Mouse (Mus musculus): ENCODE results near the gene Gpc2. TPM values are rescaled to one million over a fixed set of nuclear protein-coding genes. Genes with fewer than 3 reads are reported as not detected.

Gpc2 gene
- 1 to 10 TPM; 2.3 to 2.5 TPM for total RNA-seq (2021)

- peak; percentile 87 for DNase-seq
These were observed at the start of gene Gpc2, which contains the start of the genes Gm43720 and Stag3 for GRCm38 (mm10) chr5:138279585-138280424. TSS of gene Gpc2 (minus strand) at chr5:138280005. TSS of gene Gm43720 (minus strand) at chr5:138279958. TSS of gene Stag3 (plus strand) at chr5:138280240.

DNA sequence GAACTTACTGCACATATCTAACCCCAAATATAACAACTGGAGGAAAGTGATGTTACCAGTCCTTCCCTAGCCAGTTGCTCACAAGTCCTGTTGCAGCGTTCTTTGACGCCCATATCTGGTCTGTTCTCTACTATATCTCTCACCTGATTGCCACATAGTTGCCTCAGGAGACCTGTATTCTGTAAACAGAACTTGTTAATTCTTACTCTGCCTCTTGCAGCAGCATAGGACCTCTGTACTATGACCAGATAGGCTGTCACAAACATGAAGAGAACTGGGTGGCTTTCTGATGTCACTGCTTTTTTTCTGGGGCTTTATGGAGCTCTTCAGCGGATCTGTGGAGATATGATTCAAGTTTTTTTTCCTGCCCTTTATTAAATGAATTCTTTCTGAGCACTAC is 33.0 kb upstream of the Gpc2 start:
- no peak for DNase-seq

- DNase-seq, result no peak
These were observed 19.8 kb upstream of the Gpc2 start for GRCm38 (mm10) chr5:138299613-138300012.

- DNase-seq, result no peak
These were observed 14.4 kb upstream of the Gpc2 start for GRCm38 (mm10) chr5:138294158-138294557.

DNA sequence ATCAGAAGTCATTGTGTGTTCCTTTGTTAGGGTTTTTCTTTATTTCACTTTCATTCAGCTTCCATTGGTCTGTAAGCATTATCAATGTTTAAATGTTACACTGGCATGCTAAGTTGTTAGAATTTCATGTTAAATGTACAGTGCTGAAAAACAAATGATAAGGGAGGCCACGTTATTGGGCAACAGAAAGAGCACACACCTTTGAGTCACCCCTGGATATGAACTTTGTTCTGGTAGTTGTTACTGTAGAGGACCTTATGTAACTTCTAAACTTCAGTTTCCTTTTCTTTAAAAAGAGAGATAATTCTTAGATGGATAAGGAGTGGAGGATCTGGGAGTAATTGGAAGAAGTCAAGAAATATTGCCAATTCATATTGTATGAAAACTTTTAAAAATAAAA is 11.8 kb upstream of the Gpc2 start:
- DNase-seq, result no peak

DNA sequence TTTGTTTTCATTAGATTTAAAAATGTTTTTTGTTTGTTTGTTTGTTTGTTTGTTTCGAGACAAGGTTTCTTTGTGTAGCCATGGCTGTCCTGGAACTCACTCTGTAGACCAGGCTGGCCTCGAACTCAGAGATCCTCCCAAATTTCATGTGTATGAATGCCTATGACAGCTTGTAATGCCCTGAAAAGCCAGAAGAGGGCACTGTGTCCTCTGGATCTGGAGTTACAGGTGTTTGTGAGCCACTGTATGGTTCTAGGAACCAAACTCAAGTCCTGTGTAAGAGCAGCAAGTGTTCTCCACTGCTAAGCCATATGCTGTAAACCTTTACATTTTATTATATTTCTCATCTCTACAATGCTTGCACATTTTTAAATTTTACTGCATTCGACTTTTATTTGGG is 8.1 kb upstream of the Gpc2 start:
- no peak for DNase-seq

DNA sequence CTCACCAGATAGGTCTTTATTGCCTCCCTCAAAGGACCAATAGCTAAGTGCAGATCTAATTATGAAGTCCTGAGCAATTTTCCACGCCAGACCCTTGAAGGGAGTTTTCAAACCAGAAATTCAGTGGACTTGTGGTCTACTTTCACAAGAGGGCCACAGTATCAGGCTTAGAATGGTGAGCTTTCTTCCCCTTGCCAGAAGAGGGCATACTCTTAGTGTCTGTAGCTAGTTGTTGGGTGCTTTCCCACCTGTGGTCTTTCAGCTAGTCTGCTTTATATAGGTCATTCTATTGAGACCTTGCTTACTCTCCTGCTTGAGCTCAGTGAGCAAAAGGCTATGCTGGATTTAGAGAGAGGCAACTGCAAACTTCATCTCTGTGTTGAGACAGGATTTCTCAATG is 3.7 kb upstream of the Gpc2 start:
- no peak for DNase-seq

- no peak for DNase-seq
These were observed 2.0 kb upstream of the Gpc2 start for GRCm38 (mm10) chr5:138281798-138282197.

DNA sequence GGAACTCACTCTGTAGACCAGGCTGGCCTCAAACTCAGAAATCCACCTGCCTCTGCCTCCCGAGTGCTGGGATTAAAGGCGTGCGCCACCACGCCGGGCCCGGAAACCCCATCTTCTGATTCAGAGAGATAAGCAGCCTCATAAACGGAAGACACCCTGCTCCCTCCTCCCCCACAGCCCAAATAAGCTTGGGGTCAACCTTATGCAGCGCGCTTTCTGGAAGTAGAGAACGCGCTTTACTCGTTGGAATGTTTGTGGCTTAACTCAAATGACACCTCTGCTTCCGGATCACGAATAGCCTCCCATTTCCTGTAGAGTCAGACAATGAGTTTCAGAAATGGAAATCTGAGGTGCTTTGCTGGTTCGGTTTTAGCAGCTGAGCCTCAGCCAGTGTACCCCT is 1.0 kb upstream of the Gpc2 start:
- no peak for DNase-seq

DNA sequence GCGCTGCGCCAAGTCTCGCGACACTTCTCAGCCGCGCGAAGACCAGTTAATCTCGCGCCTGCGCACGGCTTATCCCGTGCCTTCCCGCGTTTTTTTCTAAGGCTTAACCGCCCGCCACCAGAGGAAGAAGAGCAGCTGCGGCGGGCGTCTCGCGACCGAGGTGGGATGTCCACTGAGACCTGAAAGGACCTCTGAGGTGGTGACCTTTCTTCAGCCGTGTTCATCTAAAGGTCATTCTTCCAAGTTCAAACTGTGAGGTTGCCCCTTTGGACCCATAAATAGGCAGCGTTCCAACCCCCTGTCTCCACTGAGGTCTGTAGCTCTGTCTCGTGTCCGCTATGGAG is 592 bp upstream of the Gpc2 start:
- DNase-seq, result no peak

DNA sequence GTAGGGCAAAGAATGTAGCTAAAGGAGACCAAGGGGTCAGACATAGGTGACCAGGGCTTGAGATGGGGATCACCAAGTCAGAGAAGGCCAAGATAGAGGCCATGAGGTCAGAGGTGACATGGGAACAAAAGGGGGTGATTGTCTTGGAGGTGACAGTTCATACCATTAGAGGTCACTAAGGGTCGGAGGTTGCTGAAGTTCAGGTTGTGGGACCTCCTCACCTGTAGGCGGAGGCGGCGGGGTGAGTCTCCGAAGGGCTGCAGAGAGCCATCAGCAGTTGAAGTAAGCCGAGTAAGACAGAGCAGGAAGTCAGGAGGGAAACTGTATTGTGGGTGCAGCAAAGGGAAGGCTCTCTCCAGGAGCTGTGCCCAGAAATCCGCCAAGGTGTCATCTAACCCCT is 1.8 kb downstream of the Gpc2 start:
- DNase-seq, result no peak

- no peak for DNase-seq
These were observed 4.4 kb downstream of the Gpc2 start for GRCm38 (mm10) chr5:138275216-138276050.

GRCm38 (mm10) chr5:138274186-138274585 is 5.6 kb downstream of the Gpc2 start:
- DNase-seq, result no peak

DNA sequence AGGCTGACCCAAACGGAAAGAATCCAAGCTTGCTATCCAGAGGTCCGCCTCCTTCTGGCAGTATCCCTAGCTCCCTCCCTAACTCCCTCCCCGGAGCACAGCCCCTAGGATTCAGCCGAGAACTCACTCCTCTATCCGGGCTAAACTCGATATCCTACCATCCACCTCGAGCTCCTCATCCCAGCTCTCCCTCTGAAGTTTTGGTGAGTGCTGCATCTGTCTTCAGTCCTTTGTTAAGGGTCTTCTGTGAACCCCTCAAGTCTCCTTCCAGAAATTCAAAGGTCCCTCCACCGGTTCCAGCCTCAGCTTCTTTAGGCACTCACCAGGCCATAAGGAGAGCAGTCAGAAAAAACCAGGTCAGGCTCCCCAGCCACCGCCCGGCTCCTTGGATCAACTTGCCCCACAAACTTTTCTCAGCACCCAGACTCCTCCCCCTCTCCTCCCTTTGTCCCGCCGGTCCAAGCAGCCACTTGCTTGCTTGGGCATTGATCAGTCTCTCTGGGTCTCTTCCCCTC is 7.3 kb downstream of the Gpc2 start, which contains the start of gene Gal3st4:
TSS of gene Gal3st4 (minus strand) at position 432 of the 515 bp plus-strand sequence.
- peak; percentile 42 for DNase-seq

GRCm38 (mm10) chr5:138271232-138271631 is 8.6 kb downstream of the Gpc2 start:
- DNase-seq, result no peak

DNA sequence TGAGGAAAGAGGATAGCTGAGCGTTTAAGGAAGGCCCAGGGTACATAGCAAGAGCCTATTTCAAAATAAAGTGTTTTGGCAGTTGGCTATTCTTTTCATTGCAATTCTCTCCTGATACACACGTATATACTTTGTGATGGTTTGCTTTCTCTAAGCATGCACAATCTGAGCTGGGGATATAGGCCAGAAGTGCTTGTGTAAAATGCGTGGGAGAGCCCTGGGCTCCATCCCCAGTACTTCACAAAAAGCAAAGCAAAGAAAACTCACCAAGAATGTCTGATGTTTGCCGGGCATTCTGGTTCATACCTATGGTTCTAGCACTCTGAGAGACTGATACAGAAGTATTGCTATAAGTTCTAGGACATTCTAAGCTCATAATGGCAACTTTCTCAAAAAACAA is 10.8 kb downstream of the Gpc2 start:
- no peak for DNase-seq

DNA sequence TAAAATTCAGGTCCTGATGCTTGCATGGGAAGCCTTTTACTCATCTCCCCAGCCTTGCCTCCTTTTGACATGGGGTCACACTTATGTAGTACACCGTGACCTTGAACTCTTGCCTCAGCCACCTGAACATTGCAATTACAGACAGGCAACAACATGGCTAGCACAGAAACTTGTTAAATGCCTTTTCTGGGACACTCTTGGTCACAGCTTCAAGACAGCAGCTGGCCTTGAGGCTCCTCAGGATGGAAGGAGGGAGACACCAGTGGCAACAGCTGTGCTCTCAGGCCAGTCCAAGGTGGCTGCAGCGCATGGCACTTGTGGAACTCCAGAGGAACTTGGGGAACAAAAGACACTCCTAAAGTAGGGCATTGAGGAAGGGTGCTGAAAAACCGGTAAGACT is 12.7 kb downstream of the Gpc2 start:
- DNase-seq, result no peak

- DNase-seq, result no peak
These were observed 14.1 kb downstream of the Gpc2 start for GRCm38 (mm10) chr5:138265712-138266111.

GRCm38 (mm10) chr5:138264207-138264578 is 15.6 kb downstream of the Gpc2 start:
- DNase-seq, result no peak

DNA sequence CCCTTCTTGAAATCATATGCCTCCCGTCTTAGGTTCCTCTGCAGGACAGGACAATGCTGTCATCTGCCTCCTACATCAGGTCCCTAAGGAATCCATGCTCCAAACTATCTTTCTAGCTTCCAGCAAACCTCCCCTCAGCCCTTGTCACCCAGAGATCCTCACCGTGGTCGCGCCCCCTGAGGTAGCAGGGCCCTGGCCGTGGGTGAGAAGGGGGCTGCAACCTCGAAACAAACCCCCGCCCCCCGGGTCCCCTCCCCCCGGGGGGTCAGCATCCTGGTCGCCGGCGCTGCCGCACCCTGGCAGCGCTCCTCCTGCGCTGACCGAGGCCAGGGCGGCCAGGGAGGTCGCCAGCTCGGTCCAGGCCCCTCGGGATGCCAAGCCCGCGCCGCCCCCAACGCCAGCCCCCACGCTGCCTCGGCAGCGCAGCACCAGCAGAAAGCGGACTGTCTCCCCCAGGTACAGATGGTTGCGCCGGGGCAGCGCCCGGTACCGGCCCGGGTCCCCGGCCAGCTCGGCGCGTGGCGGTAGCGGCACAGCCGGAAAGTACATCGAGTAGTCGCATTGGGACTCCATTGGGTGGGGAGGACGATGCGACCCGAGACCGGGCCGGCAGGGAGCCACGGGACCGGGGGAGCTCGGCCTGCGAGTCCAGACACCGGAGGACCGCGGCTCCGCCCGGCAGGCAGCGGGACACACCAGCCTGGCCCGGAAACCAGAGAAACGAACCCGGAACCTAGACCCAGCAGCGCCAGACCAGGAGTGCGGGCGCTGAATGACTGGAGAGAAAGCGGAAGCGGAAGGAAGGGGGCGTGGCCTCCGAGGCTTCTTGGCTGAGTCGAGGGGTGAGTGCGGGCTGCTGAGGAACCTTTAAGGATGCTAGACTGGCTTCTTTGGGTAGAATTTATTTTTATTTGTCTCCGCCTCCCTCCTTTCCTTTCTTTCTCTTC is 16.3 kb downstream of the Gpc2 start, which contains the start of gene BC037034:
TSS of gene BC037034 (minus strand) at position 774 of the 947 bp plus-strand sequence.
- DNase-seq, result peak; percentile 93

DNA sequence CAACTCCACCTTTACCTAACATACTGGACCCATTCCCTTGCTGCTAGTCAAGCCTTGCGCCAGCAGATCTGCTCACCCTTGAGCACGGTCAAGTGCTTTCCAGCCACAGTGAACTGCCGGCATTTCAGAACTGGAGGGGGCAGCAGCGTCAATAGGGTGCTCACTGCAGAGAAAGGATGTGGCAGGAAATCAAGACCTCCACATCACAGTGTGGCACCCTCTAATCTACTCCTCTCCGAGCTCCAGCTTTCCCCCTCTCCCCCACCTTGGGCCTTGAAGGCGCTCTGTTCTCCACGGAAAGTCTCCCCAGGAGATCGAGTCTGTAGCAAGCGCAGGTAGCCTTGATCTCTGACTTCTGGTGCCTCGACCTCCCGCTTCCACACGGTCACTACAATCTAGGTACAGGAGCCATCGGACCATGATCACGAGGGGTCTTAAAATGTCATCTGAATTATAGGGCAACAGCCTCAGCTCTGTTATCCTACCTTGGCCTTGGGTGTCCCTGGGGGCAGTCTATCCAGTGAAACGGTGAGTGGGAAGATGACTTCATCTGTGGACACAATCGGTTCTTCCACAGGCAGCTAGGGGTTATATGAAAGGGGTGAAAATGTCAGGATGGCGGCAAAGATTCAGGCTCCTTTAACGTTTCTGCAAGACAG is 17.1 kb downstream of the Gpc2 start:
- no peak for DNase-seq

GRCm38 (mm10) chr5:138262001-138262400 is 17.8 kb downstream of the Gpc2 start:
- no peak for DNase-seq

Measured in heart, postnatal 4 days (tissue).